Mouse (Mus musculus): ENCODE results near the gene Foxf1. TPM values are rescaled to one million over a fixed set of nuclear protein-coding genes. Genes with fewer than 3 reads are reported as not detected.

Gene Foxf1
- polyA plus RNA-seq, 2 experiments from 2014 or later: 0.22 TPM; not detected in 1

DNA sequence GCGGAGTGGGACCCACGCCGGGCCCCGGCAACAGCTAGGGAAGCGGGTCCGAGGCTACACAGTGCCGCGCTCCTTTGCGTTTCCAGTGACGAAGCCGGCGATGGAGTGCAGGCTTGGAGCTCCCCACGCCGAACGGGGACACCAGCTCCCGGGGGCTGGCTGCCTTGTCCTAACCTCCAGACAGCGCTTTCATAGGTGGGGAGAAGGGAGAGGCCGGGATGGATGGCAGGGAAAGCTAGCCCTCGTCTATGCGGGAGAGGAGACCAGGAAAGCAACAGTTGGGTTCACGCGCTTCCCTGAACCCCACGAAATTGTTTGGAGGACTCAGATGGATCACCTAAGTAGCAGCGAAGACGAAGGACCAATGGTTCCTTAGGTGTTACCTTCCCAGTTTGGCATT is 30.9 kb downstream of the Foxf1 start:
- ATAC-seq: no peak

DNA sequence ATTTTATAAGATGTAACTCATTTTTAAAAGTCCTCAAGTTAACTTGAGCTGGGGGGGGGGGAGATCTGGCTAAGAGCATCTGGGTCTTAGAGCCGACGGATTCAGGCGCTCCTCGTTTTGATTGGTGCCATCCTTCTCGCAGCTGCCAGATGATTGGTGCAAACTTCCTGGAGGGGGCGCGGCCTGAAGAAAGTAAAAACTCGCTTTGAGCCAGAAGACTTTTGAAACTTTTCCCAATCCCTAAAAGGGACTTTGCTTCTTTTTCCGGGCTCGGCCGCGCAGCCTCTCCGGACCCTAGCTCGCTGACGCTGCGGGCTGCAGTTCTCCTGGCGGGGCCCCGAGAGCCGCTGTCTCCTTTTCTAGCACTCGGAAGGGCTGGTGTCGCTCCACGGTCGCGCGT is 31.8 kb downstream of the Foxf1 start, which contains the start of gene Foxc2:
Gene Foxc2 (plus strand): TSS at position 224 of the 400 bp plus-strand sequence.
- peak; percentile 75 for ATAC-seq

DNA sequence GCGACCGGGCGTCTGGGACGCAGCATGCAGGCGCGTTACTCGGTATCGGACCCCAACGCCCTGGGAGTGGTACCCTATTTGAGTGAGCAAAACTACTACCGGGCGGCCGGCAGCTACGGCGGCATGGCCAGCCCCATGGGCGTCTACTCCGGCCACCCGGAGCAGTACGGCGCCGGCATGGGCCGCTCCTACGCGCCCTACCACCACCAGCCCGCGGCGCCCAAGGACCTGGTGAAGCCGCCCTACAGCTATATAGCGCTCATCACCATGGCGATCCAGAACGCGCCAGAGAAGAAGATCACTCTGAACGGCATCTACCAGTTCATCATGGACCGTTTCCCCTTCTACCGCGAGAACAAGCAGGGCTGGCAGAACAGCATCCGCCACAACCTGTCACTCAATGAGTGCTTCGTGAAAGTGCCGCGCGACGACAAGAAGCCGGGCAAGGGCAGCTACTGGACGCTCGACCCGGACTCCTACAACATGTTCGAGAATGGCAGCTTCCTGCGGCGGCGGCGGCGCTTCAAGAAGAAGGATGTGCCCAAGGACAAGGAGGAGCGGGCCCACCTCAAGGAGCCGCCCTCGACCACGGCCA is 32.5 kb downstream of the Foxf1 start:
- no peak for ATAC-seq

- ATAC-seq: no peak
These were observed 33.0 kb downstream of the Foxf1 start for GRCm38 (mm10) chr8:121117186-121117651.

- no peak for ATAC-seq
These were observed 33.7 kb downstream of the Foxf1 start for GRCm38 (mm10) chr8:121117906-121118305.

GRCm38 (mm10) chr8:121118634-121119420 is 34.6 kb downstream of the Foxf1 start:
- no peak for ATAC-seq

DNA sequence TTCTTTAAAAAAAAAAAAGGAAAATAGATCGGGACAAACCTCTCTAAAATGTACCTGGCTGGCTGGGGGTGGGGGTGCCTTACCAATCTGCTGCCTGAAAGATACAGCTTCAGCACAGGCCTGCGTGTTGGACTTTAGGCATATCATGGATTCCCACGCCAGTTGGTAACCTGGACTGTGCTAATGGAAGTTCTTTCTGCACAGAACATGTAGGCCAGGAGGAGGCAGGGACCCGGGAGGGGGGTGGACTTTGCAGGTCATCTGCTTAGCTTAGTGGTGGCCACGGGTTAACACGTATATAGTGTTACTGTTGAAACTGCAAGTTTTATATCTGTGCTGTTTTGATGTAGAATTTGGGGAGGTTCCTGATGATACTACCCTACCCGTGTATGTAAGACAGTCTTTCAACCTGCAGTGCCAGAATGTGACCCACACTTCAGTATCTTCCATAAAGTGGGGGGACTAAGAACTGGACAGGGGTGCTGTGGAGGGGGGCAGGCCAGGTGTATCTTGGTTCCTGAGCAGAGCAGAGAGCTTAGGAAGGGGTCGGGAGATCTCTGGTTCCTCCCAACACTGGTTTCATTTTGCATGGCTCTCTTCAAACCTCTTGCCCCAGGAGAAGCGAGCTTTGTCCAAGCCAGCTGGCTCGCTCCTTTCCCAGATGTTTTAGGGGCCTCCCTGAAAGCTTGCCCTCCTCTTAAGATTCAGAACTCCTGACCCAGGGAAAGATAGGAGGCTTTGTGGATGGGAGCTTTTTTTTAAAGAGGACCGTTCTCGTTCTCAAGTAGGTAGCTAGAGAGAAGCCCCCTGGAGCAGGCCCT is 35.7 kb downstream of the Foxf1 start:
- ATAC-seq: no peak

GRCm38 (mm10) chr8:121120456-121121419 is 36.6 kb downstream of the Foxf1 start:
- no peak for ATAC-seq

DNA sequence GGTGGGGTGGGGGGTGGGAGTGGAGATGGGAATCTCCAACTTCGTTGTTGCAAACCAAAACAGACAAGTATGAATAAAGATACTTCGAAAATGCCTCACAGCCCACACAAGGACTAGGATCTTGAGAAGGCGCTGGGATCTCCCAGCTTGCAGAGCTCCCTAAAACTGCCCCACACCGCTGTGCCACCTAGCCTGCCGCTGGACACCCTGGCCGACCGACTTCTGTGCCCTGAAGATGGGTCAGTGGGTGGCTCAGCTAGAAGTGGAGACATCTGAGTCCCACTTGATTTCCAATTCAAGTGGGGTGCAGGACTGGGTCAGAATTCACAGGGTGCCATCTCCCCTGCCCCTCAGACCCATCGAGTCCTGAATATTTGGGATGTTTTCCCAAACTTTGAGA is 37.5 kb downstream of the Foxf1 start:
- no peak for ATAC-seq

DNA sequence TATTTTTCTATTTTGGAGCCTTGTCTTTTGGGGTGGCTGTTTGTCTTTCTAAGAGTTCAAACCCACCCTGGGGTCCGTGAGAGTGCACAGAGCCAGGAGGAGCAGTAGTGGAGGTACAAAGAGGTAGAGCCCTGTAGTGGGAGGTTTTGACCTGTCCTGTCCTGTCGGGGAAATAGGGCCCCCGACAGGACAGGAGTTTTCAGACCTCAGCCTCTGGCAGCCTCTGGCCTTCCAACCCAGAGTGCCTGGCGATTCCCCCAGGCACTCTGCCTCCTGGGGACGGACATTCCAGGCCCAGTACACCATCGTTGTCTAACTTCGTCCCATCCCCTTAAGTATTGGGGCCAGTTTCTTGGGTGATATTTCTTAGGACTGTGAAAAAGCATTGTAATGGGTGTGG is 38.2 kb downstream of the Foxf1 start:
- ATAC-seq: no peak

DNA sequence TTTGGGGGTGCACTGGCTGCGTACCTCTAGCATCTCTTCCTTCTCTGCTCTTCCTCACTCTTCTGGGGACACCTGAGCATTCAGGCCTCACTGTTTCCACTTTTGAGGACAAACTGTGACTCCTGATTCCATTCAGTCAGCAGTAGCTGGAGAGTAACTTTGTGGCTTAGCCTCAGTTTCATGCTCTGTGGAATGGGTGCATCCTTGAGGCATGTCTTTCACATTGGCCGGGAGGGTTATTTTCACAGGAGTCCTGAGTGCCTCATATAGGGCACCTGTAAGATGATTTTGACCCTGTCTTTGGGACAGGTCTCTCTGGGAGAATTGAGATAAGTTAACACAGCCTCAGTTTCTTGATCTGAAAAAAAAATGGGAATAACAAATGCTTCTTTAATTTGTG is 38.9 kb downstream of the Foxf1 start:
- no peak for ATAC-seq

DNA sequence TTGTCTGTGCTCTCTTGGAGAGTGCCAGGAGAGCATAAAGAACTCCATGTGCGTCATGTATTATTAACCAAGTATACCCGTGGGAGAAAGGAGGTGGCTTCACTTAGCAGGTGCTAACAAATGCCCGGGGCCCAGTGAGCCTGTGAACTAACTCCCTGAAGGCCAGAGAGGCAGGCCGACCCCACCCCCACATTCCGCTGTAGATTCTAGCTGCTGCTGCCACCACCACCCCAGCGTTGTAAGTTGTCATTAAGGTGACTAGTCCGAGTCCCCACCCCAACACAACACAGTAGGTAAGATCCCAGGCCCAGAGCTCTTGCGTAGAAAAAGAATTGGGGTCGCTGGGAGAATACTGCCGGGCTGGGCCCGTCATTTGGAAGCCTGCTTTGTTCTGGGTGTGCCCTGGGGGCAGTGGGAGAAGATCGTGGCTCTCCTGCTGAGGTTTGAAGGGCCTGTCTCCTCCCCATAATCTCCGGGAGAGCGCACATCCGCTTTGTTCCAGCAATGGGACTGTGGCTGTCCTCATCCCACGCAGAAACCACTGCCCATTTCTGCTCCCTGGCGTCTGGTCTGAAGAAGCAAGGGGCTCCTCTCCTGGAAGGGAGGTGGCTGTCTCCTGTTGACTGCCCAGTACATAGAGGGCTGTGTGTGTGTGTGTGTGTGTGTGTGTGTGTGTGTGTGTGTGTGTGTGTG is 40.5 kb downstream of the Foxf1 start:
- ATAC-seq: no peak

- ATAC-seq: no peak
These were observed 41.2 kb downstream of the Foxf1 start for GRCm38 (mm10) chr8:121125311-121125876.

DNA sequence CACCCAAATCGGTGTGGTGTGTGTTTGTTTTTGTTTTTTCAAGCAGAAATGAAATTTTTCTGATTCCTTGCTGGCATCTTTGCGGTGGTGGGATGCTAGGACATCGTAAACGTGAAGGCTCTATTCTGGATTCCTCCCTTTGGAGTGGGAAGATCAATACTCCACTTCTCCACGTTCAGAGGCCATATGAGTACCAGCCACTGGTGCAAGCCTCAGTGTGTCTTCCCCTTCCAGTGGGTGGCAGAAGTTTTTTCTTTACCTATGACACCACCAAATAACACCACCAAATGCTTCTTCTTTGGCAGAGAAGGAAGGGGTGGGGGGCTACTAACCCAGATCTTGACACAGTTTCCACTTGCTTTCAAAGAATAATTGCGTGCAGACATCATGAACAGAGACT is 42.0 kb downstream of the Foxf1 start:
- no peak for ATAC-seq

- ATAC-seq: no peak
These were observed 42.5 kb downstream of the Foxf1 start for GRCm38 (mm10) chr8:121126694-121127093.

DNA sequence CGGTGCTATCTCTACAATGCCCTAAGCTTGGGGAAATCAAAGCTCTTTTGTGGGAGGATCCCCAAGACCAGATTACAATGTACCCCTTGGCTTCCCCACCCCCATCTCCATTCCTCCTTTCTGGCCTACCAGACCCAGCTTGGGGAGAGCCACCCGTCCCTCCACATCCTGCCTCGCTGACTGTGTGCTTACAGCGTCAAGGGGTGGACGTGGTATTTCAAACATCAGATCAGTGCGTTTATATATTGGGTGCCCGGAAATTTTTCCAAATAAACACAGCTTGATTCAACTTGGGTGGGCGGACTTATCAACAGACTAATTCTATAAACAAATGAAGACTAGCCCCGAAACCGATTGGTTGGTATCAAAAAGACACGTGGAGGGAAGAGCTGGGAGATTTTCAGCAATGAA is 43.1 kb downstream of the Foxf1 start:
- ATAC-seq: no peak

DNA sequence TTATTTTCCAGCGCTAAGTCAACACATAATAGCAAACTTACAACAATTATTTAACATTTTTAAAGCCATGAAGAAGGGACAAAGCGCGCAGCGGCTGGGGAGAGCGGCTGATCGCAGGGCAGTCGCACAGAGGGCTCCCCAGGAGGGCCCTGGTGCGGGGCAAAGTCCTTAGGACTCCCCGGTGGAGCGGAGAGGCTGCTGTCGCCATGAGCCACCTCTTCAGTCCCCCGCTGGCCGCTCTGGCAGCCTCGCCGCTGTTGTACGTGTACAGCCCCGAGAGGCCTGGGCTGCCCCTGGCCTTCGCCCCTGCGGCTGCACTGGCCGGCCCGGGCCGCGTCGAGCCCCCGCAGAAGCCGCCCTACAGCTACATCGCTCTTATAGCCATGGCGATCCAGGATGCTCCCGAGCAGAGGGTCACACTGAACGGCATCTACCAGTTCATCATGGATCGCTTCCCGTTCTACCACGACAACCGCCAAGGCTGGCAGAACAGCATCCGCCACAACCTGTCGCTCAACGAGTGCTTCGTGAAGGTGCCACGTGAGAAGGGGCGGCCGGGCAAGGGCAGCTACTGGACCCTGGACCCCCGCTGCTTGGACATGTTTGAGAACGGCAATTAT is 43.7 kb downstream of the Foxf1 start, which contains the start of gene Foxl1:
Gene Foxl1 (plus strand): TSS at position 185 of the 620 bp plus-strand sequence.
- no peak for ATAC-seq

- ATAC-seq: no peak
These were observed 44.5 kb downstream of the Foxf1 start for GRCm38 (mm10) chr8:121128531-121129264.

DNA sequence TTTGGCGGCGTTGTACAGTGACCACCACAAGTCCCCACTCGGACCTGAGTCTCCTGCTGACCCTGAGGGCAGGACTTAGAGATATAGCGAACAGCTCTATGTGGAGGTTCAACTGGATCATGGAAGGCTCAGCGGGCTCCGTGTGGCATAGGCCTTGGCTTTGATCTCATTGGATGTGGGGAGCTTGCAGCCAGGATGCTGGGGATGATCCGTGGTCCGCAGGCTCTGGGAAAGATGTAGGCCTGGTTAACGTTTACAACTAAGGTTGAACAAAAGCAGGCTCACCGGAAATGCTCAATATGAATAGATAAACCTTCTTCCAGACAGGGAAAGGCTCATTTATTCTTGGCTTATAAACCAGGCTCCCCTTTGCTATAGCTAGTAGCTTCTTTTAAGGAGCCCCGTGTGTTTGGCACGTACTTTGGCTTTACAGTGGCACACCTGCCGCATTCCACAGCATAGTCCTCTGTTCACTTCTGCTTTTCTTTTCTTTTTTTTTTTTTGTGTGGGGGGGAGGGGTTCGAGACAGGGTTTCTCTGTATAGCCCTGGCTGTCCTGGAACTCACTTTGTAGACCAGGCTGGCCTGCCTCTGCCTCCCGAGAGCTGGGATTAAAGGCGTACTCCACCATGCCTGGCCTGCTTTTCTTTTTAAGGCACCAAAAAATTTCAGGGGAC is 45.2 kb downstream of the Foxf1 start:
- no peak for ATAC-seq

Measured in CD4-positive, CD25-positive, alpha-beta regulatory T cell, adult 4 months (primary cell).